ENCODE assay signal across 8 mouse cellular contexts in the genomic region with DNA sequence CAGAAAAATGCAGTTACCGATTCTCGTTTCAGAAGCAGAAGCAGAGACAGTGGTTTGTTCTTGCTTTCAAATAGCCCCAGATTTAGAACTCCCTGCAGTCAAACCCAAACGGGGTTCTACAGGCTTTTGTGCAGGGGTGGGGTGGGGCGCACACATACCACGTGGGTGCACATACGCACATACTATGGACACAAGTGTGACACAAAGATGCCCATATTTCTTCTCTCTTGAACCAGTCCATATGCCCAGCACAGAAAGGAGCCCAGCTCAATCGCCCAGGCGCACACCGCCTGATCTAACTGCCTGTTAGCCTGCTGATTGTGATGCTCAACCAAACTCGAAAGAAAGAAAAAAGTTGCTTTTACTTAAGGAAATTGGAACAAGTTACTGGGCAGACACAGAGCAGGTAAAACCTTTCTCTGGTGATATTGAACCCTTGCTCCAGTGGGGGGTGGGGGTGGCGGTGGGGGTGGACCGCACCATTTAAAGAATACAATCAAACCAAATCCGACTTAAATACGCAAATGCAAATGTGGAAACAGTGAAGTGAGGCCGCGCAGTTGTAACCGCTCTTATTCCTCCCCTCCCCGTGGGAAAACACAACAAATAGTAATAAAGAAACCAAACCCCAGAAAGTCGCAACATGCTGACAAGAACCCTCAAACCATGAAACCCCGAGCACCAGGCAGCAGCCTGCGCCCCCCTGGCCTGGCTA. TPM values are rescaled to one million over a fixed set of nuclear protein-coding genes. Genes with fewer than 3 reads are reported as not detected.
A peak's percentile ranks its signal among the peaks of the same experiment; 100 is the strongest.
DNase-seq lines count a peak whose midpoint lies in the region; ATAC-seq and TF ChIP-seq lines count a peak whose summit lies in the region.

No protein-coding gene starts in this region.

- peak overlapping the region; percentile 71 for H3K4me3 ChIP-seq in gastrocnemius, adult 2 months
- peak overlapping the region; percentile 29 for H3K4me3 ChIP-seq in forebrain, embryonic 14.5 days (ENCODE audit: low read depth, low read length)
- H3K4me3 ChIP-seq in liver, embryonic 15.5 days (replicated peaks): peak overlapping the region; percentile 44

- no peak overlapping the region for H3K27ac ChIP-seq in gastrocnemius, adult 2 months
- no peak overlapping the region for H3K27ac ChIP-seq in forebrain, embryonic 14.5 days (ENCODE audit: low read depth, low read length)
- H3K27ac ChIP-seq in liver, embryonic 15.5 days (replicated peaks): no peak overlapping the region

- no peaks in the 10 kb centered on the region for H3K36me3 ChIP-seq in forebrain, embryonic 14.5 days (ENCODE audit: control insufficient read depth, insufficient read depth, low read length)
- no peaks in the 10 kb centered on the region for H3K36me3 ChIP-seq in liver, embryonic 15.5 days (replicated peaks)

- no peaks in the 10 kb centered on the region; the same call in 1 of the 2 replicates for H3K27me3 ChIP-seq in forebrain, embryonic 14.5 days (replicated peaks; ENCODE audit: control insufficient read depth, insufficient read depth, low read length)
- H3K27me3 ChIP-seq in liver, embryonic 15.5 days: peaks cover 52% of the 10 kb centered on the region

- TF ChIP-seq CTCF in gastrocnemius, adult 2 months (IDR thresholded peaks at IDR 0.05): no peak

- peak overlapping the region; percentile 57 for H3K9ac ChIP-seq in forebrain, embryonic 14.5 days (ENCODE audit: low read length)
- H3K9ac ChIP-seq in liver, embryonic 15.5 days: no peak overlapping the region

- no peak for ATAC-seq in forebrain, embryonic 14.5 days
- ATAC-seq in liver, embryonic 15.5 days (ENCODE audit: insufficient read depth): no peak

- no peak for DNase-seq in gastrocnemius, adult 2 months
- DNase-seq in gastrocnemius, postnatal 25 days: no peak
- peak; percentile 91 for DNase-seq in A20 (ENCODE audit: low read depth, low spot score)
- peak; percentile 8 for DNase-seq in forebrain, embryonic 14.5 days (ENCODE audit: low spot score)
- DNase-seq in urinary bladder, adult 2 months (ENCODE audit: low spot score): no peak
- DNase-seq in right cerebral cortex, postnatal 25 days: no peak
- no peak for DNase-seq in gastrocnemius, postnatal 10 days

- intact Hi-C loops in gastrocnemius, adult 2 months (cut with DNase I): no loop called here

- H3K4me2 ChIP-seq in forebrain, embryonic 14.5 days (ENCODE audit: low read length): peak overlapping the region; percentile 58
- H3K4me2 ChIP-seq in liver, embryonic 15.5 days: peak overlapping the region; percentile 68

- H3K9me3 ChIP-seq in forebrain, embryonic 14.5 days (replicated peaks; ENCODE audit: control insufficient read depth, low read length): no peaks in the 10 kb centered on the region
- H3K9me3 ChIP-seq in liver, embryonic 15.5 days (replicated peaks): no peaks in the 10 kb centered on the region

- WGBS in forebrain, embryonic 14.5 days: 16% methylated on average over 21 of the region's 21 CpGs
- 24% methylated on average over 21 of the region's 21 CpGs for WGBS in liver, embryonic 15.5 days (ENCODE audit: insufficient replicate concordance)

- H3K4me1 ChIP-seq in forebrain, embryonic 14.5 days (ENCODE audit: control insufficient read depth, insufficient read depth, low read length): peaks cover 18% of the 10 kb centered on the region
- peaks cover 9% of the 10 kb centered on the region; the same call in 1 of the 2 replicates for H3K4me1 ChIP-seq in liver, embryonic 15.5 days (replicated peaks)

RNA-seq across cellular contexts. Expression of a gene that starts 30.8 kb away (rescaled TPM):
- total RNA-seq in gastrocnemius, adult 2 months (2021): 1 to 10 TPM; 2.0 to 3.6 TPM
- 1 to 10 TPM; 1.8 to 2.7 TPM for total RNA-seq in gastrocnemius, postnatal 25 days (2021)
- polyA plus RNA-seq in forebrain, embryonic 14.5 days (2014; fragmentation: Nextera tagmentation; extraction: Ambion mirVana): 12.9 and 17.3 TPM in 2 replicates
- polyA plus RNA-seq in liver, embryonic 15.5 days (2015; fragmentation: Nextera tagmentation; extraction: Ambion mirVana): 4.7 and 5.1 TPM in 2 replicates
- polyA plus RNA-seq in urinary bladder, adult 2 months (2012; rRNA removed): 3.2 and 3.4 TPM in 2 replicates
- 1 to 10 TPM; 1.6 to 2.9 TPM for total RNA-seq in gastrocnemius, postnatal 10 days (2021)

Comparison
In these comparisons a context has a peak if more than half of its experiments do, and no peak if none do; other contexts are left out.
1. DNase-seq: peak in A20 (single experiment) and forebrain, embryonic 14.5 days (single experiment); none in gastrocnemius, adult 2 months (single experiment), gastrocnemius, postnatal 25 days (single experiment), urinary bladder, adult 2 months (single experiment), right cerebral cortex, postnatal 25 days (single experiment) and gastrocnemius, postnatal 10 days (single experiment).
2. Peak in every context shown above with its lines, with median percentiles within 50 percentile points of each other: H3K4me3 ChIP-seq.